Mouse (Mus musculus) CD4-positive, CD25-positive, alpha-beta regulatory T cell, adult 4 months (primary cell): Measurements from ENCODE around the gene Spin2f. TPM values are rescaled to one million over a fixed set of nuclear protein-coding genes. Genes with fewer than 3 reads are reported as not detected.
"Not testable (repeated sequence)": the region's sequence is repeated elsewhere in the genome, so short reads cannot be mapped to it uniquely, and the experiment has no call there.

Source experiments
- ATAC-seq: one replicate; pipeline ENCODE4 v1.8.0; 2017
- polyA plus RNA-seq, 2 experiments: library from polyadenylated mRNA; unstranded; fragments of 100-300 nt; shearing (Covaris generic); gene quantifications; one replicate each; pipeline ENCODE4 v1.2.1; 2017

Gene Spin2f
- polyA plus RNA-seq: not detected

GRCm38 (mm10) chrX:31253594-31253993 lies at the start of gene Spin2f:
Spin2f (plus strand) TSS chrX:31253894.
- not testable (repeated sequence) for ATAC-seq

GRCm38 (mm10) chrX:31212136-31212535 lies 41.6 kb upstream of the Spin2f start:
- ATAC-seq: not testable (repeated sequence)

- not testable (repeated sequence) for ATAC-seq
These were observed 30.2 kb upstream of the Spin2f start for GRCm38 (mm10) chrX:31223536-31223935.

GRCm38 (mm10) chrX:31235088-31235487 lies 18.6 kb upstream of the Spin2f start:
- ATAC-seq: not testable (repeated sequence)

- ATAC-seq: not testable (repeated sequence)
These were observed 11.9 kb upstream of the Spin2f start for GRCm38 (mm10) chrX:31241754-31242153.

Other genes starting within 250 kb of the Spin2f start
- gene Btbd35f29, start 136.2 kb upstream of the Spin2f start, polyA plus RNA-seq: not detected
- gene Btbd35f26, start 82.6 kb downstream of the Spin2f start, polyA plus RNA-seq: not detected
- not detected for gene Btbd35f19, start 130.0 kb downstream of the Spin2f start, polyA plus RNA-seq